Mouse (Mus musculus): ENCODE data around the gene Pola2.

DNA sequence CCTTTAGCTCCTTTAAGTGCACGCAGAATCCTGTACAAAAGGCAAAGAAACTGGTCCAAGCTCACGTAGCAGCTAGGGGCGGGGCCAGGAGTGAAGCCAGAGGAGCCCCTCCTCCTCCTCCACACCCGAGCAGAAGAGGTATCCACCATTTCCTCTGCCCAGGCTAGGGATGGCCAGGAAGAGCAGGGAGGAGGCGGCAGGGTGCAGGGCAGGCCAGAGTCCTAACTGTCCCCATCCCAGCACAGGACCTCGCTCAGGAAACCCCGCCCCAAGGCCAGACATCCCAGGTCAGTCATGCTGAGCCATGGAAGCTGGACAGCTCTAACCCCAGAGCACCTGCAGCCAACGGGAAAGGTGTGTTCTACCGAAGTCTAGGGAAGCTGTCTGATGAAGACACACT lies 42.3 kb downstream of the Pola2 start:
- no peak for TF ChIP-seq GATA1 (IDR thresholded peaks at IDR 0.05; ENCODE audit: low read length)
- no peak for TF ChIP-seq TAL1 (IDR thresholded peaks at IDR 0.05; ENCODE audit: low read length)

Data from erythroblast, embryonic 14.5 days (primary cell).